Mouse (Mus musculus) bone marrow macrophage, adult 2 months (primary cell): Measurements from ENCODE around the gene Six2.

Experiments used
- CTCF ChIP-seq: IDR thresholded peaks from 2 replicates; pipeline ENCODE4 v1.5.1; 2012; ENCODE audit warnings: low read depth, mild to moderate bottlenecking, low read length, moderate library complexity
- POLR2A ChIP-seq: IDR thresholded peaks from 2 replicates; pipeline ENCODE4 v1.6.1; 2012; ENCODE audit warnings: mild to moderate bottlenecking, low read depth, low read length, borderline replicate concordance

GRCm38 (mm10) chr17:85645718-85646665 is 42.1 kb downstream of the Six2 start:
- TF ChIP-seq CTCF = no peak
- TF ChIP-seq POLR2A = no peak
